Mouse (Mus musculus): ENCODE measurements at regions not wholly inside any gene's neighbourhood (a gene's known extent, or its start where the extent isn't known, plus 50 kb on each side); places are given as distances from the start of the nearest gene placed in this dataset.

DNA sequence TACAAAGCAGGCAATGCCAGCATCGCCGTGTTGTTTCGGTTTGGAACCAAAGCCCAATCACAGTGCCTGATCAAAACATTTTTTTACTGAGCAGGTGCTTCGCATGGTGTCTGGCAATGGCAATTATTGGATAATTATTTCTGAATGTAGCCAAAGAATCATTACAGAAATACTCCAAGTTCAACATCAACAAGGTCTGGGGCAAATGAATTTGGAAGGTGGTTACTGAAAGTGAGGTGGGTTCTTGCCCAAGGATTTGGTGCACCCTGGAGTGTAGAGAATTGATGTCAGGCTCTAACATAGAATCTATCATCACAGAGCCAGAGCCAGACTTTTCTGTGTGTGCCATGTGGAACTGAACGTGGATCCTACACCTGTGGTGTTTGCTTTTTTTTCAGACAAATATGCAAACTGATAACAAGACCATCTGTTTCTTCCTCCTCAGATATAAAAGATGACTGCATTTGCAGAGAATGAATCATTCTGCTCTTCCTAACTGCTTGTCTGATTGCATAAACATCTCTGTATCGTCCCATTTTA lies 2240.9 kb upstream of the Gm7489 start:
- no peak overlapping the region for H3K27ac ChIP-seq (ENCODE audit: low read length)
- ATAC-seq (ENCODE audit: low FRiP score, low TSS enrichment), result no peak
- H3K27me3 ChIP-seq (ENCODE audit: insufficient read depth, low read length), result no peaks in the 10 kb centered on the region
- no peak overlapping the region for H3K4me2 ChIP-seq (replicated peaks; ENCODE audit: low read depth, low read length)
- no peaks in the 10 kb centered on the region for H3K4me1 ChIP-seq (ENCODE audit: insufficient read depth, low read length)
- no peaks in the 10 kb centered on the region for H3K36me3 ChIP-seq (ENCODE audit: insufficient read depth, low read length)
- 90% methylated on average over 6 of the region's 6 CpGs for WGBS
- no peaks in the 10 kb centered on the region for H3K9me3 ChIP-seq (ENCODE audit: low read length)
- no peak overlapping the region for H3K9ac ChIP-seq (replicated peaks; ENCODE audit: low read length)
- no peak overlapping the region for H3K4me3 ChIP-seq (ENCODE audit: low read length)

DNA sequence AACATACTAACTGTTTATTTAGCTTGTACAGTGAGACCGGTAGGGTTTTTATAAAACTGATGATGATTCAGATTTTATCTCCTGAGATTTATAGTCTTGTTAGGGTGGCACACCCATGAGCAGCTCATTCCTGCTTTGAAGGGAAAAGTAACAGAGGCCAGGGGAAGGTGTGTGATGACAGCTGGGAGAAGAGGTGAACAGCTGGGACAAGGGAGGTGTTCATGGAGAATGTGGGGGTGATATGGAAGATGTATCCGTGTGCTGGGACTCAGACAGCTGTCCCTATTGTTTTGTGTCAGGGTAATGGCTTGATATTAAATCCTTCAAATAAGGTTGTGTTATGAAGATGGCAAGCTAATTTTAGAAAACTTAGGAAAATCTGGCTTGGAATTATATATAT lies 2238.4 kb upstream of the Gm7489 start:
- WGBS, result 48% methylated on average over 2 of the region's 2 CpGs
- no peak for ATAC-seq (ENCODE audit: low FRiP score, low TSS enrichment)
- Histone ChIP-seq H3K4me1 (ENCODE audit: insufficient read depth, low read length) (no peaks in the 10 kb centered on the region), H3K4me2 (replicated peaks; ENCODE audit: low read depth, low read length) (no peak overlapping the region), H3K27me3 (ENCODE audit: insufficient read depth, low read length) (no peaks in the 10 kb centered on the region), H3K9ac (replicated peaks; ENCODE audit: low read length) (no peak overlapping the region), H3K9me3 (ENCODE audit: low read length) (no peaks in the 10 kb centered on the region), H3K27ac (ENCODE audit: low read length) (no peak overlapping the region), H3K36me3 (ENCODE audit: insufficient read depth, low read length) (no peaks in the 10 kb centered on the region), H3K4me3 (ENCODE audit: low read length) (no peak overlapping the region)

DNA sequence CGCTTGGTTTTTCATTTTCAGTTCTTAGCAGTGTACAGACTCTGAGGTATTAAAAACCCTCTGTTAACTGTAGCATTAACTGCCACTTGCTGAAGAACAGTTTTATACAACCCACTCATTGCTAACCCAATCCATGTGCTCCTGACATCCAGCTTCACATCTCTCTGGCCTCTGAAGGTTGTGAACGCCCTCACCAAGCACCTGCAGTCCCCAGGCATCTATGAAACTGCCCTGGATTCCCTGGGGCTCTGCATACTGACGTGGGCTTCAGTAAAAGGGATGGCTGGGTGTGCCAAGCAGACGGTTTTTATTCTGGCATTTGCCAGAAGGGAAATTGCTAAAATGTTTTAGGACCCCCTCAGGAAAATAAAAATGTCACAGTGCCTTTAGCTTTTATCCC lies 2232.2 kb upstream of the Gm7489 start:
- H3K27me3 ChIP-seq (ENCODE audit: insufficient read depth, low read length), result no peaks in the 10 kb centered on the region
- ATAC-seq (ENCODE audit: low FRiP score, low TSS enrichment), result no peak
- no peak overlapping the region for H3K4me3 ChIP-seq (ENCODE audit: low read length)
- no peak overlapping the region for H3K27ac ChIP-seq (ENCODE audit: low read length)
- no peak overlapping the region for H3K4me2 ChIP-seq (replicated peaks; ENCODE audit: low read depth, low read length)
- H3K4me1 ChIP-seq (ENCODE audit: insufficient read depth, low read length), result no peaks in the 10 kb centered on the region
- H3K9me3 ChIP-seq (ENCODE audit: low read length), result peaks cover 5% of the 10 kb centered on the region
- no peaks in the 10 kb centered on the region for H3K36me3 ChIP-seq (ENCODE audit: insufficient read depth, low read length)
- no peak overlapping the region for H3K9ac ChIP-seq (replicated peaks; ENCODE audit: low read length)
- 54% methylated on average over 4 of the region's 4 CpGs for whole genome bisulfite sequencing

DNA sequence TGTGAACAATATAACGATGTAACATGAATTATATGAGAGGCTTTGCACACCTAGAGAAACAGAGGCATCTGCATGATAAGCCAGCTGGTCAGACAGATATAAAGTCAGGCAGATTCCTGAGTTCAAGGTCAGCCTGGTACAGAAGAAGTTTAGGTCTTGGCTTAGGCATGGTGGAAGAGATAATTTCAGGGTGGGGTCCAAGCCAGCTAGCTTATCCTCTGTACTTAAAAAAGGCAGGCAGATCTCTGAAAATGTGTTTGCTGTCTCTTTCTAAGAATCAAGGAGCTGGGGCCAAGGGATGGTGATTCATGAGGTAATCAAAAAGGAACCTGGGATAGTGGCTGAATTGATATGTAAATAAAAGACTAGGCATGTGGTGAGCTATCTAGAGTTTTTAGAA lies 2227.1 kb upstream of the Gm7489 start:
- Histone ChIP-seq H3K4me3 (ENCODE audit: low read length) (no peak overlapping the region), H3K27ac (ENCODE audit: low read length) (no peak overlapping the region), H3K4me2 (replicated peaks; ENCODE audit: low read depth, low read length) (no peak overlapping the region), H3K4me1 (ENCODE audit: insufficient read depth, low read length) (no peaks in the 10 kb centered on the region), H3K9me3 (ENCODE audit: low read length) (peaks cover 10% of the 10 kb centered on the region), H3K27me3 (ENCODE audit: insufficient read depth, low read length) (no peaks in the 10 kb centered on the region), H3K9ac (replicated peaks; ENCODE audit: low read length) (no peak overlapping the region), H3K36me3 (ENCODE audit: insufficient read depth, low read length) (no peaks in the 10 kb centered on the region)
- 94% methylated on average over 1 of the region's 1 CpGs for WGBS
- no peak for ATAC-seq (ENCODE audit: low FRiP score, low TSS enrichment)

DNA sequence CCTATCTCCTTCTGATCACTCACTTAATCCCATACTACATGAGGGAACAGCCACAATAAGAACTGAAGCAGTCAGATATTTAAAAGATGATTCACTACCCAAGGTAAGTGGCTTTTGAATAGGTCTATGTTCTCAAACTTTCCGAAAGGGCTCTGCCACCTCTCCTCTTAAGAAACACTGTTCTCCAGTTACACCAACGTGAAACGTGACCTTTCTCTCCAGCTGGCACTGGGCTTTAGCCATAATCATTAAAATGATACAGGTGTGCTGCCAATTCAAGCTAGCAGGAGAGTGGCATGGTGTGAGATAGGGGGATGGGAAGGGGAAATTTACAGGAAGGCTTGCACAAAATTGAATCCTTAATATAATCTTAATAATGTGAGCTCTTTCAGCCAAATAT lies 2216.4 kb upstream of the Gm7489 start:
- no peaks in the 10 kb centered on the region for H3K36me3 ChIP-seq (ENCODE audit: insufficient read depth, low read length)
- WGBS, result 36% methylated on average over 3 of the region's 3 CpGs
- no peaks in the 10 kb centered on the region for H3K4me1 ChIP-seq (ENCODE audit: insufficient read depth, low read length)

DNA sequence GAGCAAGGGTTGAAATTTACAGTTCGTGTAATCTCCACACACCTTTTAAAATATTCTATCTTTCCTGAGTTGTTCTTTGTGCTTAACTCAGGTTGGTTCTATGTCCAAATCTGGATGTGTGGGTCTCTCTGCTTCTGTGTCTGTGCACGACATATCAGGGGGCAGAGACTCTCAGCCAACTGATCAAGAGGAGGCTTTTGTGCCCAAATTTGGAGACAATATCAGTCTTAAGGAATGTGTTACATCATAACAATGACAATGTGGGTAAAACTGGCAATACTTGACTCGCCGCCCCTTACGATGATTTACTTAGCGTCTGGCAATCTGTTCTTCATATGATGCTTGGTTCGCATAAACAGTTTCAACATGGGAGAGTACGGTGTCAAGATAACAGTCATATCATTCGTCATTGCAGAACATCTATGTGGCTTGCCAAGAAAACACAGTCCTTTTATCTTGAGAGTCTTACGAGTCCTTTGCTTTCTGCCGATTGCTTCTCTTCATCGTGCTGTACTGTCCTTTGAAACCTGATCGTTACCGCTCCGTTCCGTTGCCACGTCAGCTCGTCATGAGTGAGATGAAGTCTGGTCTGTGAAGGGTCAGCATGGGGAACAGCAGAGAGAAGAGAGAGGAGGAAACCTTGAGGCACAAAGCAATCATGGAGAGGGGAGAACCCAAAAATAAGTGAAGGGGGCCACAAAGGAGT lies 2212.9 kb upstream of the Gm7489 start:
- 77% methylated on average over 18 of the region's 18 CpGs for WGBS
- H3K27ac ChIP-seq (ENCODE audit: low read length), result no peak overlapping the region
- ATAC-seq (ENCODE audit: low FRiP score, low TSS enrichment), result no peak
- H3K4me3 ChIP-seq (ENCODE audit: low read length), result no peak overlapping the region
- no peaks in the 10 kb centered on the region for H3K36me3 ChIP-seq (ENCODE audit: insufficient read depth, low read length)
- no peak overlapping the region for H3K9ac ChIP-seq (replicated peaks; ENCODE audit: low read length)
- no peaks in the 10 kb centered on the region for H3K9me3 ChIP-seq (ENCODE audit: low read length)
- H3K4me1 ChIP-seq (ENCODE audit: insufficient read depth, low read length), result no peaks in the 10 kb centered on the region
- no peak overlapping the region for H3K4me2 ChIP-seq (replicated peaks; ENCODE audit: low read depth, low read length)
- no peaks in the 10 kb centered on the region for H3K27me3 ChIP-seq (ENCODE audit: insufficient read depth, low read length)

More for the DNA sequence above, 2216.4 kb upstream of the Gm7489 start:
- H3K4me2 ChIP-seq (replicated peaks; ENCODE audit: low read depth, low read length), result no peak overlapping the region
- no peak overlapping the region for H3K27ac ChIP-seq (ENCODE audit: low read length)
- no peak overlapping the region for H3K9ac ChIP-seq (replicated peaks; ENCODE audit: low read length)
- no peaks in the 10 kb centered on the region for H3K27me3 ChIP-seq (ENCODE audit: insufficient read depth, low read length)
- no peaks in the 10 kb centered on the region for H3K9me3 ChIP-seq (ENCODE audit: low read length)
- no peak overlapping the region for H3K4me3 ChIP-seq (ENCODE audit: low read length)
- no peak for ATAC-seq (ENCODE audit: low FRiP score, low TSS enrichment)

DNA sequence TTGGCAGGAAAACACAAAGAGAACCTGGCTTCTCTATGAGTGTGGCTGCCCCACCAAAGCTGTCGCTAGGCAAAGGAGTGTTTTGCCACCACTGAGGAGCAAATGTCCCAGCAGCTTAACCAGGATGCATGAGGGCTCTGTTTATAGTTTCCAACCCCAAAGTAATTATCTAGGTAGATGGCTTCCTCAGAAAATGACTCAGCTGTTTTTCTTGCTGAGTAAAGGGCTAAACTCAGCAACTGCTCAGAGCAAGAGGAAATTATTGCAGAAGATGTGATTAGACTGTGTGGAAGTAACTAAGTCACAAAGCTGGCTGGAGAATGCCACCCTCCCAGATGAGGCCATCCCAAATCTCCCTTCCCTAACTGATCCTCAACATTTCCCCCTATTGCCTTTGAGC lies 2211.2 kb upstream of the Gm7489 start:
- H3K4me1 ChIP-seq (ENCODE audit: insufficient read depth, low read length), result no peaks in the 10 kb centered on the region
- 66% methylated on average over 1 of the region's 1 CpGs for WGBS

DNA sequence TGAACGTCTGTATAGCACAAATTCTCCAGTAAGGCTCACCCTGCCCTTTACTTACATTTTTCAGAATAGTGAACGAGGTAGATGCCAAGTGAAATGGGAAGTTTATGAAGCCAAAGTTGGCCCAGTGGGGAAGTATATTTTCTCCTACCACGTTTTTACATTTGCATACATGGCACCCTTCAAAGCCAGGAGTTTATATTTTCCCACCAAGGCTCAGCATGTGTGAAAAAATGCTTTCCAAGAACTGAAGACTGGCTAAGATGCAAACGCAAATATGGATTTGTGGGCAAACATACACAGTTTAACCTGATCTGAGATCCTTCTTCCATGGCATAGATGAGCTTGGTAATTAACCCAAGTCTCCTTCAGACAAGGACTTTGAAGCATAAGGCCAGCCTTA lies 2209.4 kb upstream of the Gm7489 start:
- H3K9ac ChIP-seq (replicated peaks; ENCODE audit: low read length), result no peak overlapping the region
- no peaks in the 10 kb centered on the region for H3K4me1 ChIP-seq (ENCODE audit: insufficient read depth, low read length)
- no peak for ATAC-seq (ENCODE audit: low FRiP score, low TSS enrichment)
- no peak overlapping the region for H3K27ac ChIP-seq (ENCODE audit: low read length)
- no peaks in the 10 kb centered on the region for H3K9me3 ChIP-seq (ENCODE audit: low read length)
- H3K4me2 ChIP-seq (replicated peaks; ENCODE audit: low read depth, low read length), result no peak overlapping the region
- no peaks in the 10 kb centered on the region for H3K36me3 ChIP-seq (ENCODE audit: insufficient read depth, low read length)
- H3K27me3 ChIP-seq (ENCODE audit: insufficient read depth, low read length), result no peaks in the 10 kb centered on the region
- no peak overlapping the region for H3K4me3 ChIP-seq (ENCODE audit: low read length)
- 77% methylated on average over 4 of the region's 4 CpGs for WGBS

More for the DNA sequence above, 2211.2 kb upstream of the Gm7489 start:
- no peaks in the 10 kb centered on the region for H3K36me3 ChIP-seq (ENCODE audit: insufficient read depth, low read length)
- H3K4me3 ChIP-seq (ENCODE audit: low read length), result no peak overlapping the region
- no peak overlapping the region for H3K27ac ChIP-seq (ENCODE audit: low read length)
- H3K27me3 ChIP-seq (ENCODE audit: insufficient read depth, low read length), result no peaks in the 10 kb centered on the region
- H3K9ac ChIP-seq (replicated peaks; ENCODE audit: low read length), result no peak overlapping the region
- ATAC-seq (ENCODE audit: low FRiP score, low TSS enrichment), result no peak
- H3K9me3 ChIP-seq (ENCODE audit: low read length), result no peaks in the 10 kb centered on the region
- H3K4me2 ChIP-seq (replicated peaks; ENCODE audit: low read depth, low read length), result no peak overlapping the region

DNA sequence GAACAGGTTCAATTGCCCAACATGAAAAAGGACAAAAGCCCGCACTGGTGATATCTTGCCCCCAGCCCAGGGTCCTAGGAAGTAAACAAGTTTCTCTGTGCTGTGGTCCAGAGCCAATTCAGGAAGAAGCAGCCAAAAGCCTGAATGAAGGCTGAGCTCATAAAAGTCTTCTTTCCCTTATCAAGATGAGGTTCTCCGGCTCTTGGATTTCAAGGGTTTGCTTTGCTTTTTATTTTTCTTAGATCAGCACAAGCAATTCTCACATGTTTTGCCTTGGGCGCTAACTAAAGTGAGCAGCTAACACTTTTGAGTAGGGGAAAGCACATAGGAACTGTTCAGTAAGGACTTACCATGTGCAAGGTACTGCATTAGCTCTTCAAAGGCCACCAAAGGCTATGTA lies 2208.0 kb upstream of the Gm7489 start:
- no peak overlapping the region for H3K4me2 ChIP-seq (replicated peaks; ENCODE audit: low read depth, low read length)
- H3K4me1 ChIP-seq (ENCODE audit: insufficient read depth, low read length), result no peaks in the 10 kb centered on the region
- no peaks in the 10 kb centered on the region for H3K36me3 ChIP-seq (ENCODE audit: insufficient read depth, low read length)
- no peaks in the 10 kb centered on the region for H3K27me3 ChIP-seq (ENCODE audit: insufficient read depth, low read length)
- no peak overlapping the region for H3K4me3 ChIP-seq (ENCODE audit: low read length)
- no peak for ATAC-seq (ENCODE audit: low FRiP score, low TSS enrichment)
- 80% methylated on average over 3 of the region's 3 CpGs for WGBS
- no peak overlapping the region for H3K27ac ChIP-seq (ENCODE audit: low read length)
- H3K9ac ChIP-seq (replicated peaks; ENCODE audit: low read length), result no peak overlapping the region
- no peaks in the 10 kb centered on the region for H3K9me3 ChIP-seq (ENCODE audit: low read length)

DNA sequence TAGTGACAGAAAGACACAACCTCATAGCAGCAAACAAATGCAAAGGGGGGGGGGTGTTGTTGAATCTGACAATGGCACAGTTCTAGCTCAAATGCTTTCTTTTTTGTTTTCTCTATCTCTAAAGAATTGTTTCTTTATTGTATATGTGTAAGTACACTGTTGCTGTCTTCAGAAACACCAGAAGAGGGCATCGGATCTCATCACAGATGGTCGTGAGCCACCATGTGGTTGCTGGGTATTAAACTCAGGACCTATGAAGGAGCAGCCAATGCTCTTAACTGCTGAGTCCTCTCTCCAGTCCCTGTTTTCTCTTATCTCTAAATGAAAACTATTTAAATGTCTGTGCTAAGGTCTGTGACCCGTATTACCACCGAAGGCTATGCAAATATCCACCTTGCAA lies 2207.4 kb upstream of the Gm7489 start:
- no peaks in the 10 kb centered on the region for H3K4me1 ChIP-seq (ENCODE audit: insufficient read depth, low read length)
- H3K9me3 ChIP-seq (ENCODE audit: low read length), result no peaks in the 10 kb centered on the region
- no peak for ATAC-seq (ENCODE audit: low FRiP score, low TSS enrichment)
- H3K4me2 ChIP-seq (replicated peaks; ENCODE audit: low read depth, low read length), result no peak overlapping the region
- H3K4me3 ChIP-seq (ENCODE audit: low read length), result no peak overlapping the region
- 72% methylated on average over 4 of the region's 4 CpGs for WGBS
- H3K9ac ChIP-seq (replicated peaks; ENCODE audit: low read length), result no peak overlapping the region
- no peak overlapping the region for H3K27ac ChIP-seq (ENCODE audit: low read length)
- H3K27me3 ChIP-seq (ENCODE audit: insufficient read depth, low read length), result no peaks in the 10 kb centered on the region
- H3K36me3 ChIP-seq (ENCODE audit: insufficient read depth, low read length), result no peaks in the 10 kb centered on the region

All from kidney, embryonic 16.5 days (tissue).